Mouse (Mus musculus) right cerebral cortex, postnatal 14 days (tissue): Measurements from ENCODE around the gene Scpep1.
A peak's percentile ranks its signal among the peaks of the same experiment; 100 is the strongest.
"Not testable (repeated sequence)": the region's sequence is repeated elsewhere in the genome, so short reads cannot be mapped to it uniquely, and the experiment has no call there.

Source experiments
- DNase-seq: peaks from one replicate; pipeline ENCODE4 v3.0.0; 2022

Scpep1 gene

DNA sequence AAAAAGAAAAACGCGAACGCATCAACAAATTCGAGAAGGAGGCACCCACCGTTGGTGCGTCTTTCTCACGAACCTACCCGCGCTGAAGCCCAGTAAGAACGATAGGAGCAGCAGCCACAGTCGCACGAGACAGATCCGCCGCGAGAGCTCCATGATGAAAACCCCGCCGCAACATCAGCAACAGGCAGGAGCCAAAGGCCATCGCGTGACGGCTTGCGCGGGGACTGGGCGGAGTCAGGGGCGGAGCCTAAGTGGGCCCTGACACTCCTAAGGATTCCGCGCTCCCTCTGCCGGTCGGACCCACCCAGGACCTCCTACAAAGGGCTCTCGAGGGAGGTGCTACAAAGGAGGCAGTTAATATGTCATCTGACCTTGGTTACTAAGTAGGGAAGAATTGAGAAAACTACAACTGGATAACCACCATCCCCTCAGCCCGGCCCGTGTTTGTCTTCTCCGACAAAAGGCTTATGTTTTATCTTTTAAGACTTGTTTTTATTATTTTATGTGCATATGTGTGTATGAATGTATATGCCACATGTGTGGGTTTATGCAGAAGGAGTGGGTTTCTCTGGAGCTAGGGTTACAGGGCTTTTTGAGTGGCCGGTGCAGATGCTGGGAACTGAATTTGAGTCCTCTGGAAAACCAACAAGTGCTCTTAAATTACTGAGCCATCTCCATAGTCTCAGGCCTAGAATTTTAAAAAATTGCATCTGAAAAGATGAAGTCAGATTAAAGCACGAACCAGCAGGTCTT is at the start of gene Scpep1:
Gene Scpep1, minus strand, starts transcription at position 249 of the 753 bp plus-strand sequence.
- peak; percentile 96 for DNase-seq

DNA sequence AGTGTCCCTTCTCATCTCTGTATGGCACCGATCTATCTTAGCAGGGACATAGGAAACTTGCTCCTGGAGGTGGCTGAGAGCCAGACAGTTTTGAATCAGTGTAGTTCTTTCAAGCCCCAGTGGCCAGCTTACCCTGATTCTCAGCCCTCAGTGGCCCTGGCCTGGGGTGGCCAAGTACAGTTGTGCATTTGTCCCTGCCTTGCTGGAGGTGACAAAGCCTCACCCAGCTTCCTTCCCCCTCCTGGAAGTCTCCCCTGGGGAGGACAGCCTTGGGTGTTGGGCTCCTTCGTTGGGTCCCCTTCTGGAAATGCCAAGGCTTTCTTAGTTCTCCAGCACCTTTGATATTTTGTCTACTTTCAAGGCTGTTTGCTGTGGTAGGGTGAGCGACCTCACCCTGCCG is 48.5 kb upstream of the Scpep1 start:
- no peak for DNase-seq

DNA sequence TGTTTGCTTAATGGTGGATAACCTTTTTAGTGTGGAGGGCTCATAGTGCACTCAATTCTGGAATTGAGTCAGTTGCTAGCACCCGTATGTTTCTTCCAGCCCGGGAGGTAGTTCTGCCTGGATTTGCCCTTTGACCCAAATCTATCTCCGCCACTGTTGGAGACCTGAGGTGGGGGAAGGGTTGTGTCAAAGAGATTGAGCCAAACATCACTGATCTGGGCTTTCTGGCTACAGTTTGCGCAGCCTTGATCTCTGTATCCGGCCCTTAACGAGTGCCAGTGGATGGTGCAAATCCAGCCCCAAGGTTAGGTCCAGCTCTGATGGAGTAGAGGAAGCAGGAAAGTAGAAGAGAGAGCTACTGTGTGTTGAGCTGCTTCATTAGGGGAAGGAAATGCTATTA is 47.8 kb upstream of the Scpep1 start:
- no peak for DNase-seq

DNA sequence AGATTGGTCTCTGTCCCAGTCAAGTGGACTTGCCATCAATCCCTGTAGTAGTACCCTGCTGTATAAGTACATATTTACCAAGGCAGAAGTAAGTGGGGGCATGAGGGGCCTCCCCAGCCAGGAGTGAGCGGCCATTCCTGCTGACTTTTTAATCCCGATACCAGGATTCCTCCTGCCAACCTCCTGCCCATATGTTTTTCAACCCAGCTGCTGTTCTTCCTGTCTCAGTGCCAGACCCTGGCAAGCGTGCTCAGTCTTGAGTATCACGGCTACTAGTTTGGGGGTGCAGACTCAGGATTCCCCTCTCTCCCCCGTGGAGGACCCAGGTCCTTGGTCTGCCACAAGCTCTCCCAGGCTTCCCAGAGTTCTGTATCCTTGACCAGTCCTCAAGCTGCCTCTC is 47.4 kb upstream of the Scpep1 start:
- no peak for DNase-seq

DNA sequence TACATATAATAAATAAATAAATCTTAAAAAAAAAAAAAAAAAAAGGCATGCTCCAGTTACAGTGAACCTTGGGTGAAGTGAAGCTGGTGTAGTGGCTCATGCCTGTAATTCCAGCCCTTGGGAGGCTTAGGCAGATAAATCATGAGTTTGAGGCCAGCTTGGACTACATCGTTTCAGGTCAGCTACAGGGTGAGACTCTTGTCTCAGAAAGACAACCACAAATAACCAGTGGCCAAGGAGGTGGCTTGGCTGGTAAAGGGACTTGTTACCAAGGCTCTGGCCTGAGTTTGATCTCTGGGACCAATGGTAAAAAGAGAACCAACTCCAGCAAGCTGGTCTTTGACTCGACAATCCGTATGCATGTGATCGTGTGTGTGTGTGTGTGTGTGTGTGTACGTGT is 46.8 kb upstream of the Scpep1 start:
- DNase-seq: no peak

DNA sequence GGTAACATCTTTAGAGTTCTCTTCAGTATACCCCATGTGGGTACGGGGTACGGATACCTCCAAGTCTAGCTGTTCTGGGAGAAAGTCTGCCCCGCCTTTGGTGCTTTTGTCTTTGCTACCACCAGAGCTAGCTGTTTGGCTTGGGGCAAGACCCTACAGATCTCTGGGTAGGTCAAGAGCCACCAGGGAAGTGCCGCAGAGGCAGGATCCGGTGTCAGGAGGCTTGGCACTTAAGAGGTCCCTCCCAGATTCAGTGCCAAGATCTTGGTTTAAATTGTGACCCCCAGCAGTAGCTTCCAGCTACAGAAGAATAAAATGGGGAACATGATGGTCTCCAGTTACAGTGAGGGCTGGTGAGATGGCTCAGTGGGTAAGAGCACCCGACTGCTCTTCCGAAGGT is 46.3 kb upstream of the Scpep1 start:
- DNase-seq: no peak

DNA sequence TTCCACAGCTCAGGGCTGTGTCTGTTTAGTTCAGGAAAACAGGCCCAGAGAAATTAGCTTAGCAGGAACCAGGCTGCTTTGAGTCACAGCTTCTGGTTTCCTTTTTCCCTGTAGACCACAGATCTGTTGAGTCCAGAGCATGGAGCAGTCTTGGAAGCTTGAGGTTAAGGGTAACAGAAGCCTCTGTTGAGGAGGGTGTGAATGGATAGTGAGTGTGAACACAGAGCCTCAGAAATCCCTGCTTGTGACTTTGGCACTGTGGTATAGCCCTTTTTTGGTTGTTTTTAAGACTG is 45.2 kb upstream of the Scpep1 start:
- no peak for DNase-seq

DNA sequence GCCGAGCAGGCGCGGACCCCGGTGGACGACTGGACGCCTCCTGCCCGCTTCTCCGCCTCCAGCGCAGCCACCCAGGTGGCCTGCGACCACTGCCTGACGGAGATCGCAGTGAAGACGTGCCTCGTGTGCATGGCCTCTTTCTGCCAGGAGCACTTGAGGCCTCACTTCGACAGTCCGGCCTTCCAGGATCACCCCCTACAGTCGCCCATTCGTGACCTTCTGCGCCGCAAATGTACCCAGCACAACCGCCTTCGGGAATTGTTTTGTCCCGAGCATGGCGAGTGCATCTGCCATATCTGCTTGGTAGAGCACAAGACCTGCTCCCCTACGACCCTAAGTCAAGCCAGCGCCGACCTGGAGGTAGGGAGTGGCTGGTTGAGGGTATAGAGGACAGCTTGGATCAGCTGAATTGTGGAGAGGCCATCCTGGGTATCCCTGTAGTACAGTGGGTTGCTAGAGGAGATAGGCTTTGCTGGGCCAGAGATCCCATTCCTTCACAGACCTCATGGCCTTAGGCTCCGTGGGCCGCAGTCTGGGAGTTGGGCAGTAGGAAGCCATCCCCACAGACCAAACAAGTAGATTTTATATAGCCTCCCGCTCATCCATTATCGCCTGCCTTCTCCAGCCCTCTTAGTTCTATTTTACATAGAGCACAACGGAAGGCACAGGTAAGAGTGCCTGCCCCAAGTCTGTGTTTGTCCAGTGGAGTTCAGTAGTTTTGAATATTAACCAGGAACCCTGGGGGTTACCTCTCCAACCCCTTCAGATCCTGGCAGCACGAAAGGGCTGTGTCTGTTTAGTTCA is 44.7 kb upstream of the Scpep1 start:
- DNase-seq: no peak

DNA sequence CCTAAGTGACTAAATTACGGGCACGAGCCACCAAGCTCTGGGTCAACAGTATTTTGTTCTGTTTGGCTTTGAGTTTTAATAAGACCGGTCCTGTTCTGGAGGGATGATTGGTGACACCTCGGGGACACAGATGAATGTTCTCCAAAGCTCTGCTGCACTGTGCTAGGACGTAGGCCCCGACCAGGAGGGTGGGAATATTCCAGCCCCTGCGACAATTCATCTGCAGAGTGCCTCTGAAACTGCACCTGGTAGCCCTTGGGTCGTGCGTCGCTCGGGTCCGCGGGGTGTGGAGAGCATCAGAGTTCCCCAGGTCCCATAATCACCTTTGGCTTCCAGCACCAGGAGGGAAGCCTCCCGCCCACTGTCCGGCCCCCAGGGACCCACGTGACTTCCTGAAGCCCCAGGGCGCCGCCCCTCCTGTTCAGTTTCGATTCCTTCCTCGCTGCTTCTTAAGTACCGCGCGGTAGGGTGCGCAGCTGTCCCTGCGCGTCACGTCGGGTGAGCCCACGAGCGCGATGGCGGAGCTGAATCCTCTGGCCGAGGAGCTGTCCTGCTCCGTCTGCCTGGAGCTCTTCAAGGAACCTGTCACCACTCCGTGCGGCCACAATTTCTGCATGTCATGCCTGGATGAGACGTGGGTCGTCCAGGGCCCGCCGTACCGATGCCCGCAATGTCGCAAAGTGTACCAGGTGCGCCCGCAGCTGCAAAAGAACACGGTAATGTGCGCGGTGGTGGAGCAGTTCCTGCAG is 43.9 kb upstream of the Scpep1 start, which contains the start of gene Trim25:
Gene Trim25, plus strand, starts transcription at position 403 of the 749 bp plus-strand sequence.
- peak; percentile 69 for DNase-seq

DNA sequence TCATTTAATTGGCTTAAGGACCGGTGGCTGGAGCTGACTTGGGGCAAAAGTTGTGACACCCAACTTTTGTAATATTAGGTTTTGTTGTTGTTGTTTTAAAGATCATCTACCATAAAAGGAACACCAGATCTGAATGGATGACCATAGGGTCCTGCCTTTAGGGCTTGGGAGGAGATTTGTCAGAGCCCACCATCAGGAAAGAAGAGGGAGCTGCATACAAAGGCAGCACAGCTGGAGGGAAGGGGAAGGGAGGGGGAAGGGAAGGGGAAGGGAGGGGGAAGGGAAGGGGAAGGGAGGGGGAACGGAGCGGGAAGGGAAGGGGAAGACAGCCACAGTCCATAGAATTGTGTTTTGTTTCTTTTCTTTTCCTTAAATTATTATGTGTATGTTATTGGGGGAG is 43.1 kb upstream of the Scpep1 start:
- no peak for DNase-seq

DNA sequence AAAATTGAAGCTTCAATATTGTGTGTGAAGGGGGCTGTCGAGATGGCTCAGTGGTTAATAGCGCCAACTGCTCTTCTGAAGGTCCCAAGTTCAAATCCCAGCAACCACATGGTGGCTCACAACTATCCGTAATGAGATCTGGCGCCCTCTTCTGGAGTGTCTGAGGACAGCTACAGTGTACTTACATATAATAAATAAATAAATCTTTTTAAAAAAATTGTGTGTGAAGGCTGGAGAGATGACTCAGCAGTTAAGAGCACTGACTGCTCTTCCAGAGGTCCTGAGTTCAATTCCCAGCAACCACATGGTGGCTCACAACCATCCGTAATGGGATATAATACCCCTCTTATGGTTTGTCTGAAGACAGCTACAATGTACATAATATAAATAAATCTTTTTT is 42.1 kb upstream of the Scpep1 start:
- not testable (repeated sequence) for DNase-seq

DNA sequence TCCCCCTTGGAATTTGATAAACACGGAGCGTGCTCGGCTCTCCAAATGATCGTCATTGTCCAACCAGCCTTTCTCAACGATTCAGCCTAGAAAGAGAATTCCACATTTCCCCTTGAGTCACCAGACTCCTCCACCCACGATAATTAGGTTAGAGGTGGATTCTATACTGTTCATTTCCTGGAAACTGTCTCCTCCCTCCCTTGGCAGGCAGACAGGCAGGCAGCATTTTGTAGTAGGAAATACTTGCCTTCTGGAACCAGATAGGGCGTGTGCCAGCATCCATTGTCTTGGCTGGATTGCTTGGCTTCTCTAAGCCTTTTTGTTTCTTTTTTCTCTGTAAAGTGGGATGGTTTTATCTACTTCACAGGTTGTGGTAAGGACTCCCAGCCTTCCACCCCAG is 41.2 kb upstream of the Scpep1 start:
- no peak for DNase-seq

DNA sequence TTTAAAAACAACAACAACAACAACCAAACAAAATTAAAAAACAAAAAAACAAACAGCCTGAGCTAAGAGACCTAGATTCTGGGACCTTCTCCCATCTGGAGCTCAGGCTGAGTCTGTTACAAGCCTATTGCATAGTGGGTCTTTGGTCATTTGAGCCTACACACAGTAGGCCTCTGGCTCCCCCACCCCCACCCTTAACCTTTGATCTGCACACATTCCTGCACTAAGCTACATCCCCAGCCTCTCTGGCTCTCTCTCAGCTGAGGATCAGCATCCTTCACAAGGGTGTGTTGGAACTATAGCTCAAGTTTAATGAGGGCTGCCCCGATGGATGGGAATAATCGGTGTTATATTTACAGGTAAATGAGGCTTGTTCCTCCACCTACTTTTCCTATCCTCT is 40.4 kb upstream of the Scpep1 start:
- DNase-seq: no peak

DNA sequence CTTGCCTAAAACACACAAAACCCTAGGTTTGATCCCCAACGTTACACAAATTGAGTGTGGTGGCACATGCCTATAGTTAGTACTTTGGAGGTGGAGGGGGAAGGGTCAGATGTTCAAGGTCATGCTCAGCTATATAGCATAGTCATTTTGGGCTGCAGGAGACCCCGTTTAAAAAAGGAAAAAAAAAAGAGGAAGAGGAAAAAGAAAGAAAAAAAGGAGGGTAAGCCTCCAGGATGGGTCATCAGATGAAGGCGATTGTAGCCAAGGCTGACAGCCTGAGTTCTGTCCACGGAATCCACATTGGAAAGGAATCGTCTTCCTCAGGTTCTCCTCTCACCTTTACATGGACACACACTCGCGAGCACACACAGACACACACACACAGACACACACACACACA is 39.2 kb upstream of the Scpep1 start:
- no peak for DNase-seq

DNA sequence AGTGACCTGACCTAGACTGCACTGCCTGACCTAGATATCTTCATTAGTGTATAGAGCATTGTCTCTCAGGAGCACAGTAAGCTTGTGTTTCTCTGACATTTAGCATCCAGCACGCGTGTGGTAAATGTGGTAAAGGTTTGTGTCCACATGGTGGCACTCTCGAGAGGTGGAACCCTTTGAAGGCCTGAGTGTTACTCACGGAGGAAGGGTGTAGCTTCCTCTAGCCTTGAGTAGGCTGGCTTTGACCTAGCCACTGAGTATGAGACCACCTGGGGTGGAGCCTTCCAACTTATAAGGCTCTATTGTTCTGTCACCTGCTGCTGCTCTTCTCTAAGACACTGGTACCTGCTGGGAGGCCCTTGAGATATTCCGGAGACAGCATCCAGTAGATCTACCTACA is 38.4 kb upstream of the Scpep1 start:
- DNase-seq: peak; percentile 43

DNA sequence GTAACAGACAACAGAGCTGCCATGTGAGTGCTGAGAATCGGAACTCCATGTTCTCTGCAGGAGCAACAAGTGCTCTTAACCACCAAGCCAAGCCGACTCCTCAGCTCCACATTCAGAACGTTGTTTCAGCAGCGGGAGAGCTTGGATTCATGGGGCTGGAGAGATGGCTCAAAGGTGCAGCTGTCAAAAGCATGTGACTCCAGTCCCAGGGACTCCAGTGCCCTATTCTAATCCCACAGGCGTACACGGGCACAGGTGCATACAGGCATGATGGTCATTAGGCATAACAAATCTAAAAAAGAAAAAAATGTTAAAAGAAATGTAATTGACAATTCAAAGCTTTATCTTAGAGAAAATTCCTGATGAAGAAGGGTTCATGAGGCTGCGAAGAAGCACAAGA is 37.9 kb upstream of the Scpep1 start:
- no peak for DNase-seq

DNA sequence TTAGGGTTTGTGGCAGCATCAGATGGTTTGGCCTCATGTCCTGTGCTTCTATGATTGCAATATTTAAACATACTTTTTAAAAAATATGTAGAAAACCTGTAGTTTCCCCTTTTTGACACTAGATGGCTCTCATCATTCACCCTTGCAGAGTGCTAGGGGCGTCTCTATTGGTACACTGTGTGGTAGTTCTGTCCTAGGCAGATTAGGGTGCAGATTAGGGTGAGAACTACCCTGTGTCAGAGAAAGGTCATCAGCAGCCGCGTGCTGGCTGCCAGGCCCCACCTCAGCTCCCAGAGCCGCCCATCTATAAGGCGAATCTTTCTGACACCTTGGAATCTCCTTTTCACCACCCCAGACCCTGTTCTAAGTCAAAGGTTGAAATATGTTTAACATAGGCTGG is 34.3 kb upstream of the Scpep1 start:
- DNase-seq: no peak

DNA sequence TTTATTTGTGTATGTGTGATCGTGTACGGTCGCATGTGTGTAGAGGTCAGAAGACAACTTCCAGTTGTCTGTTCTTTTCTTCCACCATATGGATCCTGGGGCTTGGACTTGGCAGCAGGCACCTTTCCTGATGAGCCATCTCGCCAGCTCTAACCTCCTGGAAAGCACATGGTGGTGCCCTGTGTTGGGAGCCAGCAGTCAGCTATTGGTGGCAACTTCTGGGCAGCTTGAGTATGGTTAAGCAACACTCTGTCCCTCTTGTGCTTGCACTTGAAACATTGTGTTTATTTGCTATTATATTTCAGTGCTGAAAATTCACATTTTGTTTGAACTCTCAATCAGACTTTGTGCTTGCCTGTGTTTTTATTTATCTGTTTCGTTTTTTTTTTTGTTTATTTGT is 33.7 kb upstream of the Scpep1 start:
- no peak for DNase-seq

DNA sequence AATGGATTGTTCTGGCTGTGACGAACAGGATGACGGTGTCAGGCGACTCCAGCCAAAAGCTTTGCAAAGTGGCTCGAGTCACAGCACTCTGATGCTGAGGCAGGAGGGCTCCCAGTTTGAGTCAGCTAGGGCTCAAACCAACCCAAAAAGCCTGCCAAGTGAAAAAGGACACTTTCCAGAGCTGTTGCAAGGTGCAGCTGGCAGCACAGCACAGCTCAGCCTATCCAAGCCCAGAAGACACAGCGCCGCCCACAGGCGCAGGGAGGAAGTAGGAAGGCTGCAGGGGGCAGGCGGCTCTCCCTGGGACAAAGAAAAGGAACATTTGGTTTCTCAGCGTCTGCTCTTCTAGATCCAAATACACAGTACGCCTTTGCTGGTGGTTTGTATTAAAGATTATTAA is 31.4 kb upstream of the Scpep1 start:
- DNase-seq: no peak

DNA sequence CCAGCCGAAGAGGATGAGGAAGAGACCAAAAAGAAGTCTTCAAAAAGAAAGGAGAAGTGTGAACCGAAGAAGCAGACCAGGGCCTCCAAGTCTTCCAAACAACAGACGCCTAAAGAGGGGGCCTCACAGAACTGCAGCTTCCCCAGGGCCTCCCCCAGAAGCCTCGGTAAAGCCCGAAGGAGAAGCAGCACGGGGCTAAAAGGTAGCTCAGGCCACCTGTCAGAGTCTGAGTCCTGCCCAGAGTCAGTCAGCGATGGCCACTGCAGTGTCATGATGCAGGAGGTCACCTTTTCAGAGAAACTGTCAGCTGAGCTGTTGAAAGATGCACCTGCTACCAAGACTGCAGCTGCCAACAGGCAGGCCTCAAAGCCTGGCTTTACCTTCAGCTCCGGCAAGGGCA is 26.1 kb upstream of the Scpep1 start:
- DNase-seq: no peak

DNA sequence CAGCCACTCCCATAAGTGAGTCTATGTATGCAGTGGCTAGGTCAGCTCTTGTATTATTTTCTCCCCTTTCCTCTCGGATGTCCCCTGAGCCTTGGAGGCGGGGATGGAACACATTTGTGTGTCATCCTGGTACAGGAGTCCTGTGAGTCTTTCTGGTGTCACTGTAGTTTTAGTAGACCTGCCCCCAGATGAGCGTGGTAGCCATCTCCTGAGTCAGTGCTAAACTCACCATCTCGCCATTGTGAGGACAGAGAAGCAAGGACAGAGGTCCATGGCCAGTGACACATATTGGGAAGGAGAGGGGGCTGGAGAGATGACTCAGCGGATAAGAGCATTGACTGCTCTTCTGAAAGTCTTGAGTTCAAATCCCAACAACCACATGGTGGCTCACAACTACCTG is 21.9 kb upstream of the Scpep1 start:
- no peak for DNase-seq

DNA sequence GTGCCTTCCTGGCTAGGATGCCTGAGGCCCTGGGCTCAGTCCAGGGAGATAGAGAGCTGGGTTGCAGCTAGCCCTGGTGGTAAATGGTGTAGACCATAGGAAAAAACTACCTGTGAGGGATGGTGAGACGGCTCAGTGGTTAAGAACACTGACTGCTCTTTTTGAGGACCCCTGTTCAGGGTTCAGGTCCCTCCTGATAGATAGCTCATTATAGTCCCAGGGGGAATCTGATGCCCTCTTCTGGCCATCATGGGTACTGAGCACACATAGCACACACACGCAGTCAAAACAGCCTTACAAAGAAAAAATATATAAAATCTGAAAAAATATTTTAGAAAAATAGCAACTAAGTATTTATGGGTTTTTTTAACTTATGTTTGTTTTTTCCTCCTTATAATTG is 21.1 kb upstream of the Scpep1 start:
- no peak for DNase-seq

DNA sequence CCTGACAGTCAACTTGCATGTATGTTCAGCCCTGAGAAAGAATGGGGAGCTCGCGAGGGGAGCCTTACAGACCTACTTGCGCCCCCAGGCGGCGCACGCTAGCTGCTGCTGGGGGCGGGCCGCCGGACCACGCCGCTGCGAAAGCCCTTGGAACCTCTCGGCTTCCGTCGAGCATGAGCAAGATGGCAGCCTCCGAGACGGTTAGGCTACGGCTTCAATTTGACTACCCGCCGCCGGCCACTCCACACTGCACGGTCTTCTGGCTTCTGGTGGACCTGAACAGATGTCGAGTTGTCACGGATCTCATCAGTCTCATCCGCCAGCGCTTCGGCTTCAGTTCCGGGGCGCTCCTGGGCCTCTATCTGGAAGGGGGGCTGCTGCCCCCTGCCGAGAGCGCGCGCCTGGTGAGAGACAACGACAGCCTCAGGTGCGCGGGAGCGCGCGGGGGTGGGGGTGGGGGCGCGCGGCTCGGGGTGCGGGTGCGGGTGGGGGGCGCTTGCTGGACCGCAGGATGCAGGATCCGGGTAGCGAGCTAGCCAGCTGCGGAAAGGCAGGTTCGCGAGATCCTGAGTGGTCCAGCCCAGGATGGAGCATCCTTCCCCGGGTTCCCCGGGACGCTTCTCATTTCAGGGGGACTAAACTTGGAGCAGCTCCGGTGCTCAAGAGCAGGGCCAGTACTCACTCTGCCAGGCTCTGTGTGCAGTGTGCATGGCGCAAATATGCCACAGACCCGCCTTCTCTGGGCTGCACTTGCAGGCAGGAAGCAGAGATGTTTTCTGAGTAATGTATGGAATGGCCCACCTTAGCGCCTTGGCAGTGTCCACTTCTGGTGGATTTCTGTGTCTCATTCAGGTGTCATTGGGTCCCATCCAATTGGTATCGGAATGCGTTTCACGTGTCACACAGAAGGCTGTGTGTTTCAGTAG is 18.8 kb upstream of the Scpep1 start:
- peak; percentile 93 for DNase-seq
